Mouse (Mus musculus) left cerebral cortex, postnatal 36 days (tissue): ENCODE measurements around the gene Scn1b. TPM values are rescaled to one million over a fixed set of nuclear protein-coding genes. Genes with fewer than 3 reads are reported as not detected.

Experiments
- DNase-seq, 2 experiments: peaks; one replicate each; pipeline ENCODE4 v3.0.0; 2021 to 2022; ENCODE audit warnings: low spot score in 2 of 2, mixed read lengths in 1 of 2
- intact Hi-C: fragments of 180-260 bp; cut with DNase I; formaldehyde crosslinking; loops from one replicate; pipeline ENCODE4 v1.15.1; 2025
- total RNA-seq, 2 experiments: library from RNA; stranded (reverse); gene quantifications; 2 replicates each; pipeline ENCODE4 v1.2.3; 2021

Gene Scn1b
- total RNA-seq = 100 to 1,000 TPM; 640 to 844 TPM

GRCm38 (mm10) chr7:31126851-31127724, at the start of gene Scn1b:
Gene Scn1b, minus strand, starts transcription at chr7:31127003.
- DNase-seq = peak; percentile 68 to 82
- intact Hi-C loops = no loop called here

DNA sequence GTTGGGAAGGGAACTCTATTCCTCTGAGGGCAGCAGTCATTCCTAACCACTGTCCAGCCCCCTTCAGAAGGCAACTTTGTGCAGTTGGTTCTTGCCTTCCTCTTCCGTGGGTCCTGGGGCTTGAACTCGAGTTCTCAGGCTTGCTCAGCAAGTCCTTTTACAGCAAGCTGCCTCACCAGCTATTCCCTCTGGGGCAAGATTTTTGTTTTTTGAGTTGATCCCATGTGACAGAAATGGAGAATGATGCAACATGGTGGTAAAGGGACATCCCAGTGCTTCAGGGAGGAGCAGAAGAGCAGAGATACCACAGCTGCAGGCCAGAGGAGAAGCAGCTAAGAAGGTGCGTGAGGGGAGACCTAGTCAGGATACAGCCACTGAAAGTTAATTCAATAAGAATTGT, 48.3 kb upstream of the Scn1b start:
- intact Hi-C loops = loop anchor here (5.0 kb wide), 1 partner anchor 43 kb away; no protein-coding TSS in a partner anchor
- DNase-seq = no peak

- no peak for DNase-seq
- intact Hi-C loops = no loop called here
These were observed 47.7 kb upstream of the Scn1b start for GRCm38 (mm10) chr7:31174466-31174865.

DNA sequence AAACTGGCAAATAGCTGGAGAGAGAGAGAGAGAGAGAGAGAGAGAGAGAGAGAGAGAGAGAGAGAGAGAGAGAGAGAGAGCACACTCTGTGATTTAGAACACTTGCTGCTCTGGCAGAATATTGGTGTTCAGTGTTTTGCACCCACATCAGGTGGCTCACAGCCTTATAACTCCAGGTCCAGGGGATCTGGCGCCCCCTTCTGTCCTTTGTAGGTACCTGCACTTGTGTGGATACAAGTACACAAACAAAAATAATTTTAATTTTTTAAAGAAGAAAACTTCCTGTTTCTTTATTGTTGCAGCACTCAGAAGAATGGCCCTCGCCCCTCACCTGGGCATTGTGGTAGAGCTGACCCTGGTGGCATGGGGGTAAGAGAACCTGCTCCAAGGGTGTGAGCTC, 45.4 kb upstream of the Scn1b start:
- intact Hi-C loops = no loop called here
- no peak for DNase-seq

GRCm38 (mm10) chr7:31170520-31170919, 43.7 kb upstream of the Scn1b start:
- intact Hi-C loops = no loop called here
- DNase-seq = no peak

DNA sequence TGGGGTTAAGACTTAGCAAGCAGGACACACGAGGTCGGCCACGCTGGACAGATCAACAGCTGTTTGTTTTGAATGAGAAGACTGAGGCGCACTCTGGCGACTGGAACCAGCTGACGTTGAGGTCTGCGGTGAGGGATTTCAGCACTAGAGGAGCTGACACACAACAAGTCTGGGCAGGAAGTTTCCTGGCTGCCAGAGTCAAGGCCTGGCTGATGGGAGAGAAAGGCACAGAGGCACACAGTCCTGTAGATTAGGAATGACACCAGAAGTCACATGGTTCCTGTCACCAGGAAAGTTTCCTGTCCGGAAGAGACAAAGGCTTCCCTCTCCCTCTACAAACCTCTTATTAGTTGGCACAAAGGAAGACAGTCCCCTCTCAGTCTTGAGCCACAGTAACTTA, 41.6 kb upstream of the Scn1b start:
- intact Hi-C loops = no loop called here
- no peak for DNase-seq

DNA sequence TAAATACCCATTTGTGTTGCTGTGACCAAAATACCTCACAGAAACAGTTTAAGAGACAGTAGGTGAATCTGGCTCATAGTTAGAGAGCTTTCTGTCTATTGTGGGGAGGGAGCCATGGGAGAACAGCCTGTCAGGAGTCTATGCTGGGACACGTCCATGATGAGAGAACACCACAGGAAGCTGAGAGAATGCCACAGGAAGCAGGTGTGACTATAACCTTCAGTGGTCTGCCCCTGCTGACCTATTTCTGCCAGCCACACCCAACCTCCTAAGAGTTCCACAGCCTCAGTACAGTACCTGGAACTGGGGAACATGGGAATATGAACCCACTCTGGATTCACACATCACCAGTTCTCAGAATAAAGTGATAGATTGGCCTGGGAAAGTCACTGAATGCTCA, 37.9 kb upstream of the Scn1b start:
- DNase-seq = no peak
- intact Hi-C loops = no loop called here

DNA sequence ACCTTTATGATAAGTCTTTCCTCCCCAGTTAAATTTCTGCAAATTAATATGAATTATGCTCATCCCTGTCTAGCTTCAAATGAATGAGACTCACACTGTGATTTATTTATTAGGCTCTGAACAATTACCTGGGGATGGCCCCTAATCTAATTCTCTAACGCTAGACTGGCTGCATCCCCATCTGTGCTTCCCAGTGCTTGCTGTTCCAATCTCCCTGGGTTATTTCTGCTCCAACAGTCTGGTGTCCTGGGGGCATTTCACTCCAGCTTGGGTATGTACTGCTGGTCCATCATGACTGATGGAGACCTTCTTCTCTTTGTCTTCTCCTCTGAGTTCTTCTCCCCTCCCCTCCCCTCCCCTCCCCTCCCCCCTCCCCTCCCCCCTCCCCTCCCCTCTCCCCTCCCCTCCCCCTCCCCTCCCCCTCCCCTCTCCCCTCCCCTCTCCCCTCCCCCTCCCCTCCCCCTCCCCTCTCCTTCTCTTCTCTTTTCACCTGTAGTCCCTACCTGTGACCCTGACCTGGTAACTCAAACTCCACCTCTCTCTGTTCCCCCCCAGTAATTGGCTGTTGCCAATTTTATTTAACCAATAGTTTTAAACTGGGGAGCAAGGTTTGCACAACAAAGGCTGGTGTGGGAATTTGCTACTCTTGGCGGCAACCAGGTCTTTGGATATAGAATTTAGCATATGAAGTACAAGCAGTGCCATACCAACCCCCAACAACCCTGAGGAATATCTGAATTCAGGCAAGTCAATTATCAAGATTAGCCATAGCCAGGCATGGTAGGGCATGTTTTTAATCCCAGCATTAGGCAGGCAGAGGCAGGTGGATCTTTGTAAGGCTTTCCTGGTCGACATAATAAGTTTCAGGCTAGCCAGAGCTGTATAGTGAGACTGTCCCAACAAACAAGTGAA, 37.1 kb upstream of the Scn1b start:
- intact Hi-C loops = no loop called here
- no peak for DNase-seq

DNA sequence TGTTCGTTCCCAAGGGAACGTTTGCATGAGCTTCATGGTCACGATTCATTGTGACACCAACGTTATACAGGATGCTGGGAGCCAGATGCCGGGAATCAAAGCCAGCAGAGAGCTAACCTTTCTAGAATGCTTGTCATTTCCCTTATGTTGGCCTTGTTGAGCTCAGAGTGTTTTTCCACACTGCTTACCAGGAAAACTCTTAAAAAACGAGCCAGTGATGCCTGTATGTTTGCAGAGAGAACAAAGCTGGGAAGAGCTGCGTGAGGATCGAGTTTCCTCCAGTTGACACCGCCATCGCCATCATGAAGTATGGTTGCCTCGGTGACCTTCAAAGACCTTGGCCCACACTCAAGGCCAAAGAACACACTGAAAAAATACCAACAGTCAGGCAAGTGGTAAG, 35.5 kb upstream of the Scn1b start:
- no peak for DNase-seq
- intact Hi-C loops = no loop called here

DNA sequence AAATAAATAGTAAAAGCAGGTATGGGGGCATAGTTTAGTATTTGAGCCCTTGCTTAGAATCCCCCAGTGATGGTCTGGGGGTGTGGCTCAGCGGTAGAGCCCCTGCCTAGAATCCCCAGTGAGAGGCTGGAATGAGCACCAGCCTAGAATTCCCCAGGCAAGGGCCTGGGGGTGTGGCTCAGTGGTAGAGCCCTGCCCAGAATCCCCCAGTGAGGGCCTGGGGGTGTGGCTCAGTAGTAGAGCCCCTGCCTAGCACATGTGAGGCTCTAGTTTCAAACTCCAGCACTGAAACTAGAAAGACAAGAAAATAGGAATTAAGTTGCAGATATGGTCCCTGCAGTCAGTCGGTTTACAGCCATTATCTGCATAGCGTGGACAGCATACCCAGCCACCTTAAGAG, 35.0 kb upstream of the Scn1b start:
- no peak for DNase-seq
- intact Hi-C loops = no loop called here

DNA sequence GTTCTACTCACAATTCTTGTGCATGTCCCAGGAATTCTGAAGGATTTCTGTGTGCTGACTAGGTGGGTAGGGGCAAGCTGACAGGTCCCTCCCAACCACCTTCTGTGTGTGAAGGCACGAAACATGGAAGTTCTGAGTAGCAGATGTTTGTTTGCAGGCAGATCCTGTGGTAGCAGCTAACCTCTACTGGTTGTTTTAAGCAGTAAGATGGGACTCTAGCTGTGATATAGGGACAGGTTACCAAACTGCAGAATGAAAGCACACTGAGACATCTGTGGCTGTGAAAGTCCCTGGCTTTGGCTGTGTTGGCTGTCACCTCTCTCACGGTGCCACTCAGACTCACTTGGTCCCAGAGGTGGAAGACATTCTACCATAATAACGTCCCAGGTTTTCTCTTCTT, 34.4 kb upstream of the Scn1b start:
- DNase-seq = no peak
- intact Hi-C loops = no loop called here

GRCm38 (mm10) chr7:31160763-31161162, 34.0 kb upstream of the Scn1b start:
- intact Hi-C loops = no loop called here

DNA sequence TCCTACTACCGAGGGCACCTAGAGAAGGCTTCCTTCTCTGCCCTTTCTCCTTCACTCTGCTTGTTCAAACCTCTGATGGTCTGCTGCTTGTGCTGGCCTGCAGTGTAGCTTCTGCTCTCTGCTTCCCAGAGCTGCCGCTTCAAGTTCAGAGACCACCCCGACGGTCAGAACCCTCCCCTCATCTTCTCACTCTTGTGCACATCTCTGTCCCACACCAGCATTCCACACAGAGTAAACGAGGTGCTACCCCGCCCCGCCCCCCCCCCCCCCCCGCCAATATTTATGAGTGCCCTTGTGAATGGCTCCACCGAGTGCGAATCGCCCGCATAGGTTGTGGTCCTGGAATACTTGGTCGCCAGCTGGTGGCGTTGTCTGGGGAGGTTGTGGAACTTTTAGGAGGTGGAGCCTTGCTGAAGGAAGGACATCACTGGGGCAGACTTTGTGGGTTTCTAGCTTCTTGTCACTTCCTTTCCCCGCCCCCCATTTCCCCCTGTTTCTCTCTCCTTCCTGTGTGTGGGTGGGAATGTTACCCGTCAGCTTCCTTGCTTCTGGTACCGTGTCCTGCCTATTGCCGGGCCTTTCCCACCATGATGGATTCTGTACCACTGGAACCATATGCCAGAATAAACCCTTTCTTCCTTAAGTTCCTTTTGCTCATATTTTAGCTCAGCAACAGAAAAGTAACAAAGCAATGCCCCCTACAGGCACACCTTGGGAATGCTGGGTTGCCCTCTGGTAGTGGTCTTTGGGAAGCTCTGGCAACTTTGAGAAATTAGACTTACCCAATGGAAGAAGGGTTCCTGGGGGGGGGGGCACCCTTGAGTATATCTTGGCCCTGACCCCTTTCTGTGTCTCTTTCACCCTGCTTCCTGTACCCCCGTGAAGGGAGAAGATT, 29.5 kb upstream of the Scn1b start:
- intact Hi-C loops = no loop called here

More at GRCm38 (mm10) chr7:31160763-31161162, 34.0 kb upstream of the Scn1b start:
- DNase-seq = no peak

GRCm38 (mm10) chr7:31155296-31156033, 28.7 kb upstream of the Scn1b start, which contains the start of gene Gramd1a:
Gene Gramd1a, minus strand, starts transcription at chr7:31155896.
- intact Hi-C loops = no loop called here
- DNase-seq = no peak

More for the DNA sequence above, 29.5 kb upstream of the Scn1b start:
- DNase-seq = no peak

- intact Hi-C loops = no loop called here
- no peak for DNase-seq
These were observed 26.9 kb upstream of the Scn1b start for GRCm38 (mm10) chr7:31153536-31154320.

DNA sequence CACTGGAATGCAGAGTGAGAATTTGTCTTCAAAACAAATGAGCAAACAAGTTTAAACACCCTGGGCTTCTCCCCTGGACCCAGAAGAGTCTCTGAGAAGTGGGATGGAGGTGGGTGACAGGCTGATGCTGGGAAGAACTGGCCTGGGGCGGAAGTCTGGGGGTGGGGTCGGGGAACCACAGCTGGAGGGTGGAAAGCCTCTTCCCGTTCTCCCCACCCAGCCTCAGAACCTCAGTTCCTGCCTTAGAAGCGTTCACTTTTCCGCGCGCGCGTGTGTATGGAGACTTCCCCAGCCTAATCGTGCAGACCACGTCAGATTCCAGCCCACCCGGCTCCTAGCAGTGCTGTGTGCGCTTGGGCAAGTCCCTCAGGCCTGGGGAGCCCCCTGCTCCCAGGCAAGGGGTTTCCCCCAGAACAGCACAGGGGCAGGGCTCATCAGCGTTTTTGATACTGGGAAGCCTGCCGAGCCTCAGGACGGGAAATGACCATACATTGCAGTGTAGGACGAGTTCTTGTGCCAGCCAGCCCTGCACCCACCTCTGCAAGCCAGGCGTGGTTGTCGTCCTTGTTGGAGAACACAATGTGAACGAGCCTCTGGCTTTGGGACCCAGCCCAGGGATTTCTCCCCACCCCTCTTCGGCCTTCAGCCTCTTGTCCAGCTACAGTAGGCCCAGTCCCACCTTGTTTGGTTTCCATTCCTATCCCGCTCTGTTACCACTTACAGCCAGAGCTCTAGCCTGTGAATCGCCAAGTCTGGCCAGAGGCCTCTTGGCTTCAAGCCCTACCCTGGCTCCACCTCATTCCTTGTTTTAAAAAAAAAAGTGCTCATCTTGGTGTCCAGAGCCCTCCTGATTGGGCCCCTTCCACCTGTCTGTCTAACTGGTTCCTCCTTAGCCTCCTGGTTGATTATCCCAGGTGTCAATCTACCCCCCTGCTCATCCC, 24.8 kb upstream of the Scn1b start:
- DNase-seq = peak; percentile 53 to 60
- intact Hi-C loops = no loop called here
